Mouse (Mus musculus) stomach, postnatal 0 days (tissue): Measurements from ENCODE around the gene Ccdc13.

Experiments used
- CTCF ChIP-seq: IDR thresholded peaks from 2 replicates; pipeline ENCODE4 v1.5.1; 2016; ENCODE audit warnings: antibody characterized with exemption, low read depth, mild to moderate bottlenecking, moderate library complexity
- EP300 ChIP-seq: optimal IDR thresholded peaks from 2 replicates; pipeline ENCODE3; 2016; ENCODE audit warnings: antibody characterized with exemption

GRCm38 (mm10) chr9:121881301-121881700 lies 42.0 kb upstream of the Ccdc13 start:
- TF ChIP-seq CTCF (peak; percentile 48), EP300 (no peak)
